Mouse (Mus musculus): Measurements from ENCODE around the gene Clasp1.

GRCm38 (mm10) chr1:118498311-118498710 is 109.5 kb downstream of the Clasp1 start:
- peak; percentile 89 for TF ChIP-seq CTCF (IDR thresholded peaks at IDR 0.05; ENCODE audit: low read depth)
- TF ChIP-seq EP300 (IDR thresholded peaks at IDR 0.05; ENCODE audit: low read depth): no peak

All from heart, postnatal 0 days (tissue).